ENCODE assay signal across 9 mouse cellular contexts in genomic region chrX:154713641-154714255, GRCm38 (mm10).
DNase-seq lines count a peak whose midpoint lies in the region; ATAC-seq and TF ChIP-seq lines count a peak whose summit lies in the region.
"Had no signal": no experiment of that assay in that cellular context is flagged by ENCODE, and none has a peak within 500 bp of the region (broad histone marks: within the 10 kb centered on the region; RNA-seq: fewer than 3 reads in every experiment).

No protein-coding gene starts in this region.

- intact Hi-C loops in heart, adult 2 months (cut with DNase I), result no loop called here

- H3K4me3 ChIP-seq in heart, embryonic 15.5 days, result peak overlapping the region; percentile 15; the same call in 1 of the 2 replicates
- no peak overlapping the region for H3K4me3 ChIP-seq in heart, adult 2 months
- H3K4me3 ChIP-seq in hindbrain, embryonic 13.5 days, result peak overlapping the region; percentile 41
- H3K4me3 ChIP-seq in midbrain, embryonic 10.5 days, result peak overlapping the region; percentile 46
- H3K4me3 ChIP-seq: myocyte had no signal

- H3K4me2 ChIP-seq in heart, embryonic 15.5 days, result peak overlapping the region; percentile 50
- H3K4me2 ChIP-seq in hindbrain, embryonic 13.5 days, result peak overlapping the region; percentile 51

- no peak overlapping the region for H3K27ac ChIP-seq in heart, embryonic 15.5 days
- H3K27ac ChIP-seq in heart, adult 2 months, result no peak overlapping the region
- peak overlapping the region; percentile 30; the same call in 1 of the 2 replicates for H3K27ac ChIP-seq in hindbrain, embryonic 13.5 days
- H3K27ac ChIP-seq in midbrain, embryonic 10.5 days (replicated peaks), result no peak overlapping the region

- TF ChIP-seq POLR2A in heart, adult 2 months (IDR thresholded peaks at IDR 0.05; ENCODE audit: insufficient read depth, low read depth, low read length), result no peak

- no peak for TF ChIP-seq CTCF in heart, adult 2 months (IDR thresholded peaks at IDR 0.05)

- no peak for ATAC-seq in heart, embryonic 15.5 days (replicated peaks; ENCODE audit: insufficient number of reproducible peaks, insufficient read depth, low FRiP score, low read depth)
- ATAC-seq in hindbrain, embryonic 13.5 days (ENCODE audit: low FRiP score), result peak; percentile 82

- no peaks in the 10 kb centered on the region for H3K36me3 ChIP-seq in heart, embryonic 15.5 days
- no peaks in the 10 kb centered on the region for H3K36me3 ChIP-seq in heart, adult 2 months (ENCODE audit: control insufficient read depth, insufficient read depth, low read length)
- no peaks in the 10 kb centered on the region for H3K36me3 ChIP-seq in hindbrain, embryonic 13.5 days
- H3K36me3 ChIP-seq in midbrain, embryonic 10.5 days, result no peaks in the 10 kb centered on the region

- H3K4me1 ChIP-seq in heart, embryonic 15.5 days (replicated peaks), result no peaks in the 10 kb centered on the region
- H3K4me1 ChIP-seq in heart, adult 2 months (ENCODE audit: control insufficient read depth, insufficient read depth, low read length), result no peaks in the 10 kb centered on the region
- no peaks in the 10 kb centered on the region for H3K4me1 ChIP-seq in hindbrain, embryonic 13.5 days (replicated peaks)
- H3K4me1 ChIP-seq in midbrain, embryonic 10.5 days, result no peaks in the 10 kb centered on the region

- no peak for DNase-seq in heart, adult 2 months
- peak; percentile 8 for DNase-seq in brain, adult 2 months (ENCODE audit: low read depth, low spot score)
- peak; percentile 12 for DNase-seq in midbrain, embryonic 10.5 days (ENCODE audit: low spot score)
- no peak for DNase-seq in gastrocnemius, postnatal 25 days
- no peak for DNase-seq in yolk sac, embryonic 10.5 days (ENCODE audit: low spot score)
- DNase-seq in testis, postnatal 14 days (ENCODE audit: low spot score), result no peak

- 44% methylated on average over 25 of the region's 27 CpGs for WGBS in heart, embryonic 15.5 days
- WGBS in heart, adult 2 months, result 60% methylated on average over 23 of the region's 27 CpGs
- WGBS in hindbrain, embryonic 13.5 days, result 45% methylated on average over 22 of the region's 27 CpGs
- WGBS in midbrain, embryonic 10.5 days, result 38% methylated on average over 24 of the region's 27 CpGs

- H3K9ac ChIP-seq in heart, embryonic 15.5 days, result no peak overlapping the region
- no peak overlapping the region for H3K9ac ChIP-seq in heart, adult 2 months (ENCODE audit: low read depth, low read length)
- H3K9ac ChIP-seq in hindbrain, embryonic 13.5 days, result peak overlapping the region; percentile 61

- H3K27me3 ChIP-seq in heart, embryonic 15.5 days, result no peaks in the 10 kb centered on the region
- no peaks in the 10 kb centered on the region for H3K27me3 ChIP-seq in heart, adult 2 months (ENCODE audit: control insufficient read depth, insufficient read depth, low read length)
- no peaks in the 10 kb centered on the region for H3K27me3 ChIP-seq in hindbrain, embryonic 13.5 days
- no peaks in the 10 kb centered on the region for H3K27me3 ChIP-seq in midbrain, embryonic 10.5 days (ENCODE audit: low read depth, poor library complexity, severe bottlenecking)

- no peaks in the 10 kb centered on the region for H3K79me2 ChIP-seq in heart, adult 2 months (replicated peaks; ENCODE audit: control insufficient read depth, insufficient read depth, low read length)

- H3K9me3 ChIP-seq in heart, embryonic 15.5 days (replicated peaks), result no peaks in the 10 kb centered on the region
- no peaks in the 10 kb centered on the region for H3K9me3 ChIP-seq in hindbrain, embryonic 13.5 days
- H3K9me3 ChIP-seq in midbrain, embryonic 10.5 days (replicated peaks), result peaks cover 11% of the 10 kb centered on the region

- no peak for TF ChIP-seq EP300 in heart, adult 2 months (IDR thresholded peaks at IDR 0.05; ENCODE audit: insufficient read depth, low read depth, low read length)

Comparison
In these comparisons a context has a peak if more than half of its experiments do, and no peak if none do; other contexts are left out.
1. DNase-seq: peak in brain, adult 2 months (single experiment) and midbrain, embryonic 10.5 days (single experiment); none in heart, adult 2 months (0 of 2), gastrocnemius, postnatal 25 days (single experiment), yolk sac, embryonic 10.5 days (single experiment) and testis, postnatal 14 days (single experiment).